Mouse (Mus musculus): ENCODE measurements around the gene Fkbpl.
A peak's percentile ranks its signal among the peaks of the same experiment; 100 is the strongest.

Fkbpl gene

GRCm38 (mm10) chr17:34644608-34645007, at the start of gene Fkbpl:
Gene Fkbpl (plus strand): TSS chr17:34644764.
- peak; percentile 96 to 98 for DNase-seq

DNA sequence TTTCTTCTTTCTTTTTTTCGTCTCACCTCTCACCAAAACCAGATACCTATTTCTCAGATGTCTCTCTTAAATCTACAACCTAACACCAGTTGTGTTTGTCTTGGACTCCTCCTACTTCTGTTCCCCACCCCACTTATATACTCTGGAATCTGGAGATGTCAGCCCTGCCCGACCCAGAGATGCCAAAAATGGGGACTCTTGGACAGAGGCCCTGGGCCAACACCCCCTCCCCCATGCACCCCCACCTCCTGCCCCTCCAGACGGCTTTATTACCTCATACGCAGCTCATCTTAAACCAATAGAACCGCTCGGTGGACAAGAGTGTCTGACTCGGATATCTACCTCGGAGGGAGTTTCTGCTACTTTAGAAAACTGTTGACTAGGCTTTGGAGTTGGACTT, 48.5 kb upstream of the Fkbpl start:
- DNase-seq: no peak

DNA sequence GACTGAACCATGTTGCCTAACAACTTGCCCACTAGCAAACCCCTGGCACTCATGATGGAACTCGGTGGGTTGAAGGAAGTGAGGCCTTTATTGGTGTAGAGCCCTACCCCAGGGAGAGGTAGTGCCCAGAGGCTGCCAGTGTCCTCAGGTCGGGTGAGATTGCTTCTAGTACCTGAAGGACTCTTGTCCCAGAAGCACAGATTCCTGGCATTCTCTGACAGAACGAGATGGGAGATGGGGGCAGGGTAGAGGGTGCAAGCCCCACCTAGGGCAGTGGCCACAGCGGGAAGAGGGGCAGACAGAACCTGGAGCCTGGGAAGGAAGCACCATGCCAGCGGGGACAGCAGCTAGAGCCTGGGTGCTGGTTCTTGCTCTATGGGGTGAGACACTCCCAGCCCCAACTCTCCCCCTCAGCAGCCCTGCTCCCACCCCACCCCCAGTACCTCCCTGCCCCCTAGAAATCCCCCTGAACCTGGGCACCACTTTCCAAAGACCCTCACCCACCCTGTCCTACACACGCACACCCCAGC, 46.9 kb upstream of the Fkbpl start, which contains the start of gene Ager:
Gene Ager, plus strand, starts transcription at position 297 of the 530 bp plus-strand sequence.
- no peak for DNase-seq

GRCm38 (mm10) chr17:34599891-34600290, 44.7 kb upstream of the Fkbpl start:
- no peak for DNase-seq

DNA sequence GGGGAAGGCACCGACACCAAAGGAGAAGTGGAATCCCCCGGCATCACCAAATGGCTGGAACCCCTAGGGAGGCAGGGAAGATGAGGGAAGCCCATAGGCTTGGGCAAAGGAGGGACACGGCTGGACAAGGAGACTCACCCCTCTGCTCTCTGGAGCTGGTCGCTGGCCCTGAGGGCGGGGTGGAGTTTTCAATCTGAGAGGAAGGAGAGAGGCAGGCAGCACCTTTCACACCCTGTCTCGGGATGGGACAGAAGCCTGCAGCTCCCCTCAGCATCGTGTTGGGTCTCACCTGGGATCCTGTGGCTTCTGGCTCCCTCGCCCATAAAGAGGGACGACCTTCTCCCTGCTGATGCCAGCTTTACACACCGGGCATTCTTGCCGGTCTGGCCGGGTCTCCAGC, 42.8 kb upstream of the Fkbpl start:
- no peak for DNase-seq

DNA sequence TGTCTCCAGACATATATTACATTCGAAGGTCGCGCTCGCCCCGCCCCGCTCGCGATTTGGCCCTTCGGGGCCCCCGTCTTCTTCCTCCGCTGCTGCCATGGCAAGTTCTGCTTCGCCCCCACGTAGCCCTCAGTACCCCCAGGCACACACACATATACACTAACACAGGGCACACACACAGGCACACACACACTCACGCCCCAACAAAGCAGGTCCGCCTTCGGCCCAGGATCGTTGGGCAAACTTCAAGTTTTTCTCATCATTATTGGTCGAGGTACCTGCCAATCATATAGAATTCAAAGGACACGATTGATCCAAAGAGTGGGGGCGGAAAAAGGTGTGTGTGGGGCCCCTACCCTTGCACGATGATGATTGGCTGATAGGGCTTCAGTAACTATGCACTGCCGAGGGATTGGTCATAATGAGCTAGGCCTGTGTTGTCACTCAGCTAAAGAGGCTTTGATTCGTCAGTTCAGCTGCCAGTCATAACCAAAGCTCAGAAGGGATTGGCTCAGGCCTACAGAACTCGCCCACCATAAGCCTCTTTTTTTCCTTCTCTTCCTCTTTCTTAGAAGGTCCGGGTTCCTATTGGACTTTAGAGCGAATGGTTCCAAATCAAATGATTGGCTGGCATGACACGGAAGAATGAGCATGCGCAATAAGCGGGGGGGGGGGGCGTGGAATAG, 41.0 kb upstream of the Fkbpl start, which contains the start of gene Rnf5:
Gene Rnf5, minus strand, starts transcription at position 316 of the 686 bp plus-strand sequence.
- DNase-seq: peak; percentile 99 to 100

- DNase-seq: peak; percentile 99
Observed at GRCm38 (mm10) chr17:34604061-34604508, 40.5 kb upstream of the Fkbpl start, which contains the start of gene Agpat1. Gene Agpat1 (plus strand): TSS chr17:34604262.

- peak in 1 of 2 experiments; percentile 61 for DNase-seq
Observed at GRCm38 (mm10) chr17:34604511-34605237, 39.9 kb upstream of the Fkbpl start.

GRCm38 (mm10) chr17:34605609-34606008, 39.0 kb upstream of the Fkbpl start:
- DNase-seq: peak; percentile 99

- no peak for DNase-seq
Observed at GRCm38 (mm10) chr17:34606186-34607039, 38.2 kb upstream of the Fkbpl start.

DNA sequence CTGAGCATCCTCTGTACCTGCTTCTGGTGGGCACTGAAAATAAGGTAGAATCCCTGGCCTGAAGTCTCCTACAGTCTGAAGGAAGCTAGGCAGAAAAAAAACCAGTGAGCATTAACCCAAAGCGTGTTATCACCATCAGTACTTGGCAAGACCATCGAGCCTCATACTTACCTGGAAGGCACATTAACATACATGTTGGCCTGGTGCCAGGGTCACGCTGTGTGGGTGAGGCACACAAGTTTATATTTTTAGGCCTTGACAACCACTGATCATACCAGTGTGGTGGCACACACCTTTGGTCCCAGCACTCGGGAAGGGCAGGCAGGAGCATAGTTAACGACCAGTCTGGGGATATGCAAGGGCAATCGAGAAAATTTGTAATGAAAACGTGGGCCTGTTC, 36.6 kb upstream of the Fkbpl start:
- DNase-seq: peak; percentile 62 to 73

DNA sequence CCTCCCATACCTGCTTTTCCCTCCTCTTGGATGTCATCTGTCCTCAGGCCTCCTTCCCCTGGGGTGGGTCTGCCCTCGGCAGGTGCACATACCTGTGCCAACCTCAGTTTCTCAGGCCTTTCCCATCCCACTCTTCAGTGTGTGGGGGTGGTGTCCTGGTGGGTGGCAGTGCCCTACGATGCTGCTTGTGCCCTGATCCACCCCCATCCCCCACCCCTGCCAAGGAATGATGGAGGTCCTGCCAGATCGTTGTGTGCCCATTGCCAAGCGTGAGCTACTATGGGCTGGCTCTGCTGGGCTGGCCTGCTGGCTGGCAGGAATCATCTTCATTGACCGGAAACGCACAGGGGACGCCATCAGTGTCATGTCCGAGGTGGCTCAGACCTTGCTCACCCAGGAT, 33.5 kb upstream of the Fkbpl start:
- DNase-seq: peak in 1 of 2 experiments; percentile 58

DNA sequence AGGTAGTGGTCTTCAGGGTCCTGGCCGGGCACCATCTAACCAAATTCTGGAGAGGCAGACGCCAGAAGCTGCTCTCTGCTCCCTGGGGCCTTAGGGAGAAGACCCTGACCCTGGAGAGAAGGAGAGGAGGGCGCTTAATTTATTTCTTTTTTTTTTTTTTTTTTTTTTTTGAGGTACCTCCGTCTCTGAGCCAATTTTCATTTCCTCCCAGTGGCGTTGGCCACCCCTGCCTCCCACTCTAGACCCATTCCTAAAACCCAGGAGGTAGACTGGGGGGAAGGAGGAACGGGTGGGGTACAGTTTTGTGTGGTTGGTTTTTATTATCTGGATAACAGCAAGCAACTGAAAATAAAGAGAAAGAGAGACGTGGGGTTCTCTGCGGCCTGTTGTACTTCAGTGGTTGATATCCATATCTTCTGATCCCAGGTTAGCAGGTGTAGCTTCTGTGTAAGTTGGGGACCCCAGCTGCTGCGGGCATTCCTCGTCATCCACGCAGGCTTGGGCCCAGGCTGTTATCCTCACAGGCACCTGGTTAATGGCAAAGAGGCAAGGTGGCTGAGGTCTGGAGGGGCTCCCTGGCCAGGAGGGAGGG, 31.4 kb upstream of the Fkbpl start:
- no peak for DNase-seq

DNA sequence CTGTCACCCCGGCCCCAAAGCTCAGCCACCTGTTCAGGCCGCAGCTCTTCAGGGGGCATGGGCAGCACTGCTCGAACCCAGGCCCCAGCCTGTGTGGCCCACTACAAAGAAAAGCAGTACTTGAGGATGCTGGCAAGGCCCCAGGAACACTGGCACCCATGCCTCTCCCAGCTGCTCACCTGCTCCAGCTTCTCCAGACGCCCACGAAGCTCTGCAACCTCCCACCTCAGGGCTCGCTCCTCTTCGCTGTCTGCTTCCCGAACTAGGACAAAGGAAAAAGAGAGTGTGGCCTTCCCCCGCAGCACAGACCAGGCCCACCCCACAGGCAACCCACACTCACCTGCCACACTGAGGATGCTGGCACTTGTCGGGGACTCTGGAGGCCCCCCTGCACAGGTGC, 30.7 kb upstream of the Fkbpl start:
- no peak for DNase-seq

DNA sequence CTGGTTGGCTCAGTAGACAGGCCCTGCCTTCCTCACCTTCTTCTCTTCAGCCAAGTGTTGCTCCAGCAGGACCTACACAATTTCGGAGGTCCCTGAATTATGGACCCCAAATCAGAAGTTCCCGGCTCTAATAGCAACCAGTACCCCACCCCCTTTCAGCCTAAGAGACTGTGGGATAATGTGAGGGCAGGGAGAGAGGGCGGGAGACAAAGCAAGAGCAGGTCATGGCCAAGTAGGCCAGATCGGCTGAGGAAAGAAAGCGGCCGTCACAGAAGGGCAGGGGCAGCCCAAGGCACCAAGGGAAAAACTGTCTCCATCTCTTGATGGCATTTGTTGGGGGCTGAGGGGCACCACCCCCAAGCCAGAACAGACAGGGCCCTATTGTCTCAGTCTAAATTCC, 28.7 kb upstream of the Fkbpl start, which contains the start of gene Egfl8:
Gene Egfl8, minus strand, starts transcription at position 101 of the 400 bp plus-strand sequence.
- DNase-seq: no peak

DNA sequence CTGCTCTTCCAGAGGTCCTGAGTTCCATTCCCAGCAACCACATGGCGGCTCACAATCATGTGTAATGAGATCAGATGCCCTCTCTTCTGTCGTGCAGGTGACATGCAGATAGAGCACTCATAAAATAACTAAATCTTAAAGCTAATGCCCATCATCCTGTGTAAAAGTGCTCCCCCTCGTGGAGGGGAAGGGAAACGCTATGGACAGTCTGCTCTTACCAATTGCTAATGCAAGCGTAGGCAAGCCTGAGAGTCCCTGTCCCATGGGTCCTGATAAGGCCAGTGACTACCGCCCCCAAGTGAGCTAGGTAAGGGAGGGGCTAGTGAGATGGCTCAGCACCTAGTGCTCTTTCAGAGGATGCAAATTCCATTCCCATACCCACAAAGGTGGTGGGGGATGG, 25.6 kb upstream of the Fkbpl start:
- DNase-seq: peak; percentile 78 to 79

DNA sequence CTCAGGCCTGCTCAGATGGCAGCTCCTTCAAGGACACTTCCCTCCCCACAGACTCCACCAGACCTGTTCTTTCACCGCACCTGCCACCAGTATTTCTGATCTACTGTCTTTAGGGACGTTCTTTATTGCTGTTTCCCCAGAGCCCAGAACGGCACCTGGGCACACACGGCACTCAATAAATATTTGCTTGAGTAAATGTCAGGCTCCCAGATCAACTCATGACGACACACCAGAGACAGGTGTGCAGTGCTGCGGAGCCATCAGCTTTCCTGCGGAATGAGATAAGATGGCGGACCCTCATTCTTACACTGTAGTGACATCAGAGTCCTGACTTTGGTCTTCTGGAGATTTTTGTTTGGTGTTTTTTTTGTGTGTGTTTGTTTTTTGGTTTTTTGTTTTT, 23.6 kb upstream of the Fkbpl start:
- no peak for DNase-seq

GRCm38 (mm10) chr17:34623161-34623560, 21.4 kb upstream of the Fkbpl start:
- no peak for DNase-seq

DNA sequence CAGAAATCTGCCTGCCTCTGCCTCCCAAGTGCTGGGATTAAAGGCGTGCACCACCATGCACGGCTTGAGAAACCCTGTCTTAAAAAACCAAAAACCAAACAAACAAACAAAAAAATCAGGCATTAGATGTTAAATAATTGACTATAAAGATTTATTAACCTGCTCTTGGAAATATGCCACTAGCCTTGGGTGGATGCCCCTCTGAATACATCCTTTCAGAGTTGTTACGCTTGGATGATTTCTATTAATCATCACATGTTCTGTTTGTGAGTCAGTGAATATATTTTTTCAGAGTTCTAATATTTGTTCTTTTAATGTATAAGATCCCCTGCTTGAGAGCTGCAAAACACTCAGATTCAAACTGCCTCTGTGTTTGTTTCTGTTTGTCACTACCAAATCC, 19.6 kb upstream of the Fkbpl start:
- DNase-seq: no peak

DNA sequence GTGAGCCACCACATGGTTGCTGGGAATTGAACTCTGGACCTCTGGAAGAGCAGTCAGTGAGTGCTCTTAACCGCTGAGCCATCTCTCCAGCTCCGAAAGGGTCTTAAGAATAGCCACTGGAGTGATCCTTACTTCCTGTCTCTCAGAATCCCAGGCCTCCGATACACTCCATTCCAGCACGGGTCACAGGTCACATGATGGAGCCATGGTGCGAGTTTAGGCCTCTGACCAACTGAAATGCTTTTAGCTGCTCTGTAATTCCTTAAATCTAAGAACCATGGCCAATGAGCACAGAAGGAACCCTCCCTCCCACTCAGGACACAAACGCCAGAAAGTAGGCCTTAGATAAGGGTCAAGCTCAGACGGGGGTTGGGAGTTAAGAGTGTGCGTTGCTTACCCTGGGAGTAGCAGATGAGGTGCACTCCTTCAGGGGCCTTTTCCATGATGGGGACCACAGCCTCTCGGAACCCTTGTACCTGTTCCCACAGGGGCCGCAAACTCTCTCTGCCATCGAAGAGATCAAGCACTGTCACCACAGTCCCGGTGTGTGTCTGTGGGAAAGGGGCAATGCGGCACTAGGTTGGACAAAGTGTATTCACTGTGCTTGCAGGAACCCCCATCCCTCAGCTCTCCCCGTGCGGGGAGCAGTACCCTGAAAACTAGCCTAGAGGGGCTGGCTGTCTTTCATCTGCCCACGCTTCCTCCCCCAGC, 18.3 kb upstream of the Fkbpl start:
- no peak for DNase-seq

GRCm38 (mm10) chr17:34626773-34627092, 17.8 kb upstream of the Fkbpl start:
- DNase-seq: peak; percentile 52 to 63
